Mouse (Mus musculus): ENCODE results near the gene B4galnt4.

- no peak for TF ChIP-seq CTCF (IDR thresholded peaks at IDR 0.05; ENCODE audit: low read depth)
- TF ChIP-seq EP300 (IDR thresholded peaks at IDR 0.05; ENCODE audit: low read depth): no peak
Observed at GRCm38 (mm10) chr7:141051060-141051685, 9.7 kb upstream of the B4galnt4 start.
